Mouse (Mus musculus): Measurements from ENCODE around the gene Hist1h4h.
"Not testable (repeated sequence)": the region's sequence is repeated elsewhere in the genome, so short reads cannot be mapped to it uniquely, and the experiment has no call there.

Gene Hist1h4h

DNA sequence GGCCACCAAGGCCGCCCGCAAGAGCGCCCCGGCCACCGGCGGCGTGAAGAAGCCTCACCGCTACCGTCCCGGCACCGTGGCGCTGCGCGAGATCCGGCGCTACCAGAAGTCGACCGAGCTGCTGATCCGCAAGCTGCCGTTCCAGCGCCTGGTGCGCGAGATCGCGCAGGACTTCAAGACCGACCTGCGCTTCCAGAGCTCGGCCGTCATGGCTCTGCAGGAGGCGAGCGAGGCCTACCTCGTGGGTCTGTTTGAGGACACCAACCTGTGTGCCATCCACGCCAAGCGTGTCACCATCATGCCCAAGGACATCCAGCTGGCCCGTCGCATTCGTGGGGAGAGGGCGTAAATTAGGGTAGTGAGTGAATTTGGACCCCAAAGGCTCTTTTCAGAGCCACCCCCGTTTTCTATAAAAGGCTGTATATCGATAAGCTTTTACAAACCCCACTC, 45.0 kb downstream of the Hist1h4h start:
- DNase-seq (ENCODE audit: low spot score in 2 of 2) = not testable (repeated sequence)

DNA sequence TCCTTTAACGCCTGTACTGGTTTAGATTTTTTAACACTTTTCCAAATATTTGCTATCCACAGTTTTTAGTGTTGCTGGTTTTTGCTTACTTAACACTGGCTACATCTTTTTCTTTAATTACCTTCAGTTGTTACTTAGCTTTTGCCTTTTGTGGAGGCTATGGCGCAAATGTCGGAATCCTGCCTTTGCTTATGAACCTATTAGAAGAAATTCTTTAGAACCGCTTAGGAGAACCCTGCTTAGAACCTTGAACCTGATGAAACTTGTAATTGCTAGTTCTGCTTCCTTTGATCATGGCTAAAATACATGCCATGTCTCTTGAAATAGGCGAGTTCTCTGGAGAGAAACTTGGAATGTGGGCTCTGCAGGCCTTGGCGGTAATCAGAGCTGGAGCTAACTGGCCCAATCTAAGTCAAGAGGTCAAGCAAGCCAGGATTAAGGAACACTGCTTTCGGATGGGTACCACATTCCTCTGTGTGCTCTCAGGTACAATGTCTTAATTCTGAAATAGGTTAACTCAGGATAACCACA, 45.6 kb downstream of the Hist1h4h start:
- DNase-seq (ENCODE audit: low spot score in 2 of 2) = no peak

- DNase-seq (ENCODE audit: low spot score in 2 of 2) = no peak
Observed at GRCm38 (mm10) chr13:23576906-23577639, 46.2 kb downstream of the Hist1h4h start.

DNA sequence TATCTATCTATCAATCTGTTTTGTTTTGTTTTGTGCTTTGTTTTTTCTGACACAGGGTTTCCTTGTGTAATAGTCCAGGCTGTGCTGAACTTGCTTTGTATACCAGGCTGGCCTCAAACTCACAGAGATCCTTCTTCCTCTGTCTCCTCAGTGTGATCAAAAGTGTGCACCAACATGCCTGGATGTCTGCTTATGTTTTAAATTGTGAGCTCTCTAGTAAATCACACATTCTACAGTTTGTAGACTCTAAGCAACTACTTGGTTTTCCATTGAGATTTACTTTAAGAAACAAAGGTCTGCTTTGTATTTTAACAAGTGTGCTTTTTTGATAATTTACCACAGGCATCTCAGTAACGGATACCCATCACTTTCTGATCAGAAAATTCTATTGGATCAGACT, 47.0 kb downstream of the Hist1h4h start:
- no peak for DNase-seq (ENCODE audit: low spot score in 2 of 2)
